Mouse (Mus musculus) inflammation-experienced regulatory T-cells, adult 16 weeks (primary cell): ENCODE data around the gene Pgc. TPM values are rescaled to one million over a fixed set of nuclear protein-coding genes. Genes with fewer than 3 reads are reported as not detected.

Source experiments
- polyA plus RNA-seq: library from polyadenylated mRNA; unstranded; fragments of 100-300 nt; shearing (Covaris generic); gene quantifications from one replicate; pipeline ENCODE4 v1.2.1, GENCODE M21; 2017

Gene Pgc
- not detected for polyA plus RNA-seq

DNA sequence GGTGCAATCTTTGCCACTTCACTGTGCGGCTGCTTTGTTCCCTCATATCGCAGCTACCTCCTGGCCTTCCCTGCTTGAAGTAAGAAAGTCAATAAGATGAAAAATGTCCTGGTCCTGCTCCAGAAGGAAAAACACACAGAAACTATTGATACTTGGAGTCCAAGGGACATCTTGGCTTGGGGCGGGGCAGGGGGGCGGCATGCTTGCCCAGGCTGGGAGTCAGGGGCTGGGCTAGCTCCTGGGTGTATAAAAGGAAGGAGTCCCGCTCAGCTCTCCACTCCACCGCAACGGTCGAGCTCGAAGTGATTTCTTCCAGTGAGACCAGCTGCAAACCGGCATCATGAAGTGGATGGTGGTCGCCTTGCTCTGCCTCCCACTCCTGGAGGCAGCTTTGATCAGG is at the start of gene Pgc:
TSS of gene Pgc (plus strand) at position 277 of the 400 bp plus-strand sequence.

DNA sequence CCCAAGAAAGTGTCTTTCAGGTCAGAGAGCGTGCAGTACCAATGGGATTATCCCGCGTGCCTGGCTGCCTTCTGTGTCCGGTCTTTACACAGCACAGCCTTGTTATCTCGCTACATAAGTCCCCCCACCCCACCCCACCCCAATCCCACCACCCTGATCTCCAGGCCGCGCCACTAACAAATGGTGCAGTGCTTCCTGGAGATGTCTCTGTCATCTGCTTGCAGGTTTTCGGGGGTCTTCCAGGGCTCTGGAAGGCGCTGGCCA is 38.4 kb upstream of the Pgc start, which contains the start of gene Tomm6:
TSS of gene Tomm6 (minus strand) at position 43 of the 264 bp plus-strand sequence.

DNA sequence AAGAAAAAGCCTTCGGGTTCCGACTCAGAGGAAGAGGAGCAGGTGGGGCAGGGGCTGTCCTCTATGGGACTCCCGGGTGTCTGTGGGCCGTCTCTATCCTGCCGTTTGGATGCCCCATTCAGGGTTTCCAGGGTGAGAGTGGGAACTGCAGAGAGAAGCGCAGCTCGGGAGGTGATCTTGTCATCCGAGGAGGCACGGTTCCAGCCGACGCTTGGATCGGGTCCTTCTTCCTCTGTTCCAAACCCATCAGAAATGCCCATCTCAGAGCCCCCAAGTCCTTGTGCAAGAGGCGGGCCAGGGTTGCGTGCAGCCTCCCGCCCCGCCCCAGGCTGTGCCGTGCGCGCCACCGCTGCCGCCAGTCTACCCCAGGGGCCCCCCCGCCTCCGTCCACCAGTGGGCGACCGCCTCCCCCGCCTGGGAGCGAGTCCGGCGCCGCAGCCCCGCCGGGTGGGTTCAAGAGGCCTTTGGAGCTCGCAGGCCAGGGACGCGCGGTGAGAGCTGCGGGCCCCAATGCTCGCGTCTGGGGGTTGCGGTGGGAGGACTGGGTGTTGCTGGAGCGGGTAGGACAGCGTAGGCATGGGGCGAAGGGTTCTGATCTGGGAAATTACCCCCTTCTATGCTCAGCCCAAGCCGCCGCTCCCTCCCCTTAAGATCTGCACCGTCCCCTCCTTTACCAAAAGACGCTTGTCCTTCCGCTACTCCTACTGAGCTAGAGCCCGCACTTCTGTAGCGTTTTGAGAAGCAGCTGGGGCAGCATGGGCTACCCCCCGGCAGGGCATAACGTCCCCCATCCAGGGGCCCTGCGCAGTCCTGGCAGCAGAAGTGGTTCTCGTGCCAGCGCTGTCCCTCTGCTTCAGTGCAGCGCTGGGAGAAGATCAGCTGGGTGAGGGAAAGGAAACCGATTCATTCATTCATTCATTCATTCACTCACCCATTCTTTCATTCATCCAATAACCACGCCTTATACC is 37.8 kb upstream of the Pgc start, which contains the start of gene Frs3:
TSS of gene Frs3 (plus strand) at position 423 of the 968 bp plus-strand sequence.

DNA sequence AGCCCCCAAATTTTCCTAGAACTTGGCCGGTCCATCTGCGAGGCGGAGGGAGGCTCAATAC is 32.4 kb upstream of the Pgc start, which contains the start of gene Gm21981:
TSS of gene Gm21981 (minus strand) at position 14 of the 61 bp plus-strand sequence.

DNA sequence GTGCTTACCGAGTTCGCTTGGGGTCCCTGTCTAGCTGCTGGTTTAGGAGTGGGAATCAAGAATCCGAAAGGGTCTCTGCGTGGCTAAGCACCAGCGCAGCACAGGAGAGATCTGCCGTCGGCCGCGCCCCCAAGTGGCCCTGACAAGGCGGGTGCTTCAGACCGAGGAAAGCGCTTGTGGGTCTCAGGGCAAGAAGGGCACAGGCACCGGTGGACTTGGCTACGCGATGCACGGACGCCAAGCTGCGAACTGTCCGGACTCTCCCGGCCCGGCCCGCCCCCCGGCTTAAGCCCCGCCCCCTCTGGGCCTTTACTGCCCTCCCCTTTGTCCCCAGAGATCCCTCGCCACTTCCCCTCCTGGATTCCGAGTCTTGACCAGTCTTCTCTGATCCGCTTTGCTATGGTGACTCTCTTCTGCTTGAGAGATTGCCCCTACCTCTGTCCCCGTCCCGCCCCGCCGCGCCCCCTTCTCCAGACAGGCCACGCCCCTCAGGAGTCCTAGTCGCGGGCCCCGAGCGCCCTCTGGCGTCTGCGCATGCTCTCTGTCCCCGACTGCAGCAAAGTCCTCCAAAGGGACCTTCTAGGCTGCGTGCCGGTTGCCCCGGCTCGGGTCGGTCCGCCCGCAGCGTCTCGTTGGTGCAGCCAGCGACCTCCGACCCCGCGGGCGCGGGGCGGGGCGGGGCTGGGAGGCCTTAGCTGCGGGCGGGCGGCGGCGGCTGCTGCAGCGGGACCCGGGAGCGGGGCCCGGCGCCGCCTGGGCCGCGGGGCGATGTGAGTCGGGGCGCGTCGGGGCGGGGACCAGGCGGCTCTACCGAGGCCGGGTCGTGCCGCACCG is 31.9 kb upstream of the Pgc start, which contains the start of gene Prickle4:
TSS of gene Prickle4 (minus strand) at position 234 of the 834 bp plus-strand sequence.

DNA sequence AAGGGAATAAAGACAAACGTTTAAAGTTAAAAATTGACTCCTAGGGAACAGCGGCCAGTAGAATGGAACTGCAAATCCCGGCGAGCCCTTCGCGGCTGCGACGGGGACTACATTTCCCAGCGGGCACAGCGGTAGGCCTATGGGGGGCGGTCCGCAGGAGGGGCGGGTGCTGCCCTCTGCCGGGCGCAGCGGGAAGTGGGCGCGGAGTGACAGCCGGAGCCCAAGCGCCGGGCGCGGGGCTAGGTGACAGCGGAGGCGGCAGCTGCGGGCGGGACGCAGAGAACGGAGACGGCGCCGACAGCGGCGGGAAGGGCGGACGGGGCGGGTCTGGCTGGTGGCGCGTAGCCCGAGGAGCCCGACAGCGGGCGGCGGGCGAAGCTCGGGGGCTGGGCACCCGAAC is 10.2 kb downstream of the Pgc start, which contains the start of gene Tfeb:
TSS of gene Tfeb (plus strand) at position 175 of the 400 bp plus-strand sequence.

Other genes starting within 250 kb of the Pgc start
- gene Taf8, start 224.6 kb upstream of the Pgc start, polyA plus RNA-seq, result 58.9 TPM
- 282 TPM for gene Ccnd3, start 221.8 kb upstream of the Pgc start, polyA plus RNA-seq
- gene Bysl, start 115.3 kb upstream of the Pgc start, polyA plus RNA-seq, result 18.2 TPM
- gene Med20, start 115.3 kb upstream of the Pgc start, polyA plus RNA-seq, result 46.2 TPM
- 0.73 TPM for gene Gm20517, start 115.3 kb upstream of the Pgc start, polyA plus RNA-seq
- gene Usp49, start 96.2 kb upstream of the Pgc start, polyA plus RNA-seq, result 0.30 TPM
- gene Tomm6, start 38.5 kb upstream of the Pgc start, polyA plus RNA-seq, result 261 TPM
- gene Frs3, start 37.8 kb upstream of the Pgc start, polyA plus RNA-seq, result 0.94 TPM
- gene Gm21981, start 32.4 kb upstream of the Pgc start, polyA plus RNA-seq, result not detected
- not detected for gene Prickle4, start 32.1 kb upstream of the Pgc start, polyA plus RNA-seq
- gene Tfeb, start 10.2 kb downstream of the Pgc start, polyA plus RNA-seq, result 19.8 TPM
- gene Mdfi, start 107.8 kb downstream of the Pgc start, polyA plus RNA-seq, result not detected
- gene Foxp4, start 197.8 kb downstream of the Pgc start, polyA plus RNA-seq, result 8.2 TPM